Mouse (Mus musculus): ENCODE results near the gene Arfgef3.

Gene Arfgef3

DNA sequence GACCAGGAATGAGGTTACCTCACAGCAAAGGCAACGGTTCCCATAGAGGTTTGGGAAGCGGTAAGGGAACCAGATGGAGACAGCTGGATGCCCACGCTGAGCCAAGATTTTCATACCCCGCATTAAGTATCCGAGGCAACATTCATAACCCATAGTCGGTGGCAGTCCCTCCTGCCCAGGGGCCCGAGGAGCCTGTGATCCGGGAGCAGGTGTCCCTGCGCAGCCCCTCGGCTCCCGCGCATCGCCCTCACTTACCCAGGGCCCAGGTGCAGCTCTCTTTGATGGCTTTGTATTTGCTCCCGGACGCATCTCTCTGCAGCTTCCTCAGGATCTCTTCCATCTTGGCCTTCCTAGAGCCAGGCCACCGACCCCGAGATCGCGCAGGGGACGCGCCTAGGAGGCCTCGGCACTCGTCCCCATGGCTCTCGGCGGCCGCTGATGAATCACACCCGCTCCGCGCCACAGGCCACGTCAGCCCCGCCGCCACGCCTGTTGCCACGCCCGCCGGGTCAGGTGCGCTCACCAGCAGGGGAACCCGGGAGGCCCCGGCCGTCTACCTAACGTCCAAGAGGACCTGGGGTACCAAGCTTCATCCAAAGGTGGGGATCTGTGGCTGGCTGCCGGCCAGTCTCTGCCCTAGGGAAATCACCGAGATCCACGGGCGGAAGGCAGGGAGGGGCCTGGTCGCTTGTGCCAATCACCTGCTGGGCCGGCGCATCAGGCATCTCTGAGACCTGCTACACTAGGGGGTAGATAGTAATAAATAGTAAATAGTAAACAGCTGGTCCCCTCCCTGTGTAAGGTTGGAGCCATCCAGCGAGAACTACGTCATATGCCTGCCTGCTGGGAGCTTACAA is at the start of gene Arfgef3:
Arfgef3 (minus strand) TSS at position 664 of the 857 bp plus-strand sequence.
- DNase-seq (ENCODE audit: low spot score), result peak; percentile 12

DNA sequence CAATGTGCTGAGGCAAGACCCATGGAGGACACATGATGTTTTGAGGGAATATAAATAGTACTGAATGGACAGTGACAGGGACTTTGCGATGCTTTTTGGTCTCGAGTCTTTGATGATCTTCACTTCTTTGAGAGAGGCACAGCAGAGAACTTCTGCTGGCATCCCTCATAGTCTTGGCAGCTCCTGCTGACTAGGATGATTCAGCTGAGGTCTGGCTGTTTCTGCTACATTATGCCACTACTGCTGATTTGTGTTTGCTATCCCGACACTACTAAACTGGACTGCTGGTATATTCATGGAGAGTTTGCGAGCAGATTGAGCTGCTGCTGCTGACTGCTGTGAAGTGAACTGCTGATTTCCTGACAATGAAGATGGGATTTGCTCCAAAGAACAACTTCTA is 46.3 kb upstream of the Arfgef3 start:
- no peak for DNase-seq (ENCODE audit: low spot score)

DNA sequence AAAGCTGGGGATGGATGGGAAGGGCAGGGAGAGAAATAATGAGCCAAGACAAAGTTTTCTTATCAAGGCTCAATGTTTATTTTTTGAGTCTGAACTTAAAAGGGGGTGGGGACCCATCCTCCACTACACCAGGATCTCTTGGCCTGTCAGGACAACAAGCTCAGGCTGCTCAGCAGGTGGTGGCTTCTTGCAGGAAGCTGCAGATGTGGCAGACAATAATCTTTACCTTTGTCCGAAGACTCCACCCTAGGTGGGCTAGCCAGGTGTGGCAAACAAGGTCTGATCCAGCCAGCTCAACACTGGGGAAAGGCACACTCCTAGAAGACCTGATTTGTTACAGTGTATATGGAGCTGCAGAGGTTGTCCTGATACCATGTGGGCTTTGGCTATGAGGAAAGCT is 44.9 kb upstream of the Arfgef3 start:
- DNase-seq (ENCODE audit: low spot score), result no peak

DNA sequence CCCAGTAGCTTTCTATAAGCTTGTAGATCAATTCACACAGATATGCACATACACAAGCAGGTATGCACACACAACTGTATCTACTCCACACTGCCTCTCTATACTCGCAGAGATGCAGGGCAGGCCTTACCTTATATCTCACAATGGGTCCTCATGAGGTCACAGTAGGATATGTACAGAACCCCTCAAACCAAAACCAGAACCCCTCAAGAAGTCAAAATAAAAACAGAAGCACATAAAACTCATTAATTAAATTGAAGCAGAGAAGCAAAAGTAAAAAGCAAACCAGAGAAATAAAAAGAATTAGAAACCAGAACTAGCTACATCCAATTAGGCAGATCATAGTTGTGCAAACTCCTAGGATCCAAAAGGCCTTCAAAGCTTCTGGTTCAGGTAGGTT is 42.9 kb upstream of the Arfgef3 start, which contains the start of gene Gm4922:
Gm4922 (minus strand) TSS at position 101 of the 400 bp plus-strand sequence.
- no peak for DNase-seq (ENCODE audit: low spot score)

DNA sequence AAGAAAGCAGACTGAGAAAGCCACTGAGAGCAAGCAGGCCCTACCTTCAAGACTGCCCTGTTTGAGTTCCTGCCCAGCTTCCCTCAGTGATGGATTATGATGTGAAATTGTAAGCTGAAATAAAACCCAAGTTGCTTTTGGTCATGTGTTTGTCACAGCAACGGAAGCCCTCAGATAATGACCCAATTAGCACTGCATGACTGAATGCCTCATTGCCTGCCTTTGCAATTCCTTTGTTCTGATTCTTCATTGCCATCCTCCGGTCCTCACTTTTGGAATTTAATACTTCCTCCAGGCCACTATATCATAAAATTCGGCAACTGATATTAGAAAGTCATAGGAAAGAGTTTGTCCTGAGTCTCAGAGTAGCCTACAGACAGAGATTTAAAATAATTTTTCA is 33.8 kb upstream of the Arfgef3 start:
- no peak for DNase-seq (ENCODE audit: low spot score)

- no peak for DNase-seq (ENCODE audit: low spot score)
Measured at GRCm38 (mm10) chr10:18772537-18773179, 28.9 kb upstream of the Arfgef3 start.

DNA sequence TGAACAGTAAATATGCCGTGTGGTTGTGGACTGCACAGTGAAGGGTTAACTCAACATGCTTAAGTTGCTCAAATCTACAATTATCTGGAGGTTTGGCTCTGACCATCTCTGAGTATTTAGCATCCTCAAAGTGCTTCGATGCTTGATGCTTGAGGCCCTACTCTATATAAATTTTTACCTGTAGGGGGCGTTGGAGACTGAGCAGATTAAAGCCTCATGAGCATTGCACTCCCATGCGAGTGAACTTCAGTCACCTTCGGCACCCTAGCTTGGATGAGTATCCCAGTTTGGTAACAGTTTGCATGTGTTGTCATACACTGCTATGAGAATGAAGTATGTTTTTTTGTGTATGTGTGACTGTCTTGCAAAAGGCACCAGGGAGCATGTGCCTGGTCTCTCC is 26.2 kb upstream of the Arfgef3 start:
- no peak for DNase-seq (ENCODE audit: low spot score)

- DNase-seq (ENCODE audit: low spot score), result peak; percentile 14
Measured at GRCm38 (mm10) chr10:18760241-18760640, 16.5 kb upstream of the Arfgef3 start.

DNA sequence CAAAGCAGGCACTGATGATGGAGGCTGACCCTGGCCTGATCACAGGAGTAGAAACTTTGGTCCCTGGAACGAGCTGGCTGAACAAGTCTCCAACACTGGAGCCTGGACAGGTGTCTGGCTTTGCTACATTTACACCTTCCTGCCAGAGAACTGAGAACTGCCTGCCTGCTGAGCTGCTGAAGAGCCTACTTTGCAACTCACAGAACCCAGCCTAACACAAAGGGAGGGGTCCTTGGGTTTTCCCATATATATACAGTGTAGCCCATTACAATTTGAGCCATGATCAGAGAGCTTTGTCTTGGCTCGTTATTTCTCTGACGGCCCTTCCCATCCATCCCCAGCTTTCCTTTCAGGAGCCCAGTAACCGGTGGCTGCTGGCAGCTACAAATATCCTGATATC is 6.3 kb upstream of the Arfgef3 start:
- DNase-seq (ENCODE audit: low spot score), result no peak

- no peak for DNase-seq (ENCODE audit: low spot score)
Measured at GRCm38 (mm10) chr10:18742086-18742485, 1.7 kb downstream of the Arfgef3 start.

DNA sequence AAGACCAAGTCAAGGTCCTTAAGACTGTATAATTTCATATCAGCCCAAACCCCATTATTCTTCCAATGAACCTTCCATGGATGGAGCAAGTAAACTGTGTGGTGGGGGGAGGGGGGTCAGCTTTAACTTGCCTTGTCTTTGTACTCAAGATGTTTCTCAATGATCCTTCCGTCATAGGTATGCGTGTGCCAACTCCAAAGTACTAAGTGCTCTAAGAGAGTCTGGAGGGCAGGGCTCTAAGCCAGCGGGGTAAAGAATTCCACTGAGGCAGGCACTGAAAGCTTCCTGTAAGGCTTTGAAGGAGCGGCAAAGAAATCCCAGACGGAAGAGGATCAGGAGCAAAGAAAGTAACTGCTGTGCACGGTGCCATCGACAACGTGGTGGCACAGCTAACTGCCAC is 2.7 kb downstream of the Arfgef3 start:
- DNase-seq (ENCODE audit: low spot score), result no peak

DNA sequence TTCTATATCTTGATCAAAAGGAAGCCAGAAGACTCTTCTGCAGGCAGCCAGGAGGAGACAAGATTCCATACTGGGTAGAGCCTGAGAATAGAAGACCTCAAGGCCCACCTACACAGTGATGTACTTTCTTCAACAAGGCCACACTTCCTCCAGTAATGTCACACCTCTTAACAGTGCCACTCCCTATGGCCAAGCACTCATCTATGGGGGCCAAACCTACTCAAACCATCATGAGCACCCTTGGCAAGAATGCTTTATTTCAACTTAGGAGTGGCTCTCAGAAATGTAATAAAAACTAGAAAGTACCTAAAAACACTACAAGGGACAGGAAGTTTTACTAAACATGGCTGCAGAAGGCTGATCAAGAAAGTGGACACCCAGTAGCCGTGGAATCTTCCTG is 15.2 kb downstream of the Arfgef3 start:
- DNase-seq (ENCODE audit: low spot score), result no peak

DNA sequence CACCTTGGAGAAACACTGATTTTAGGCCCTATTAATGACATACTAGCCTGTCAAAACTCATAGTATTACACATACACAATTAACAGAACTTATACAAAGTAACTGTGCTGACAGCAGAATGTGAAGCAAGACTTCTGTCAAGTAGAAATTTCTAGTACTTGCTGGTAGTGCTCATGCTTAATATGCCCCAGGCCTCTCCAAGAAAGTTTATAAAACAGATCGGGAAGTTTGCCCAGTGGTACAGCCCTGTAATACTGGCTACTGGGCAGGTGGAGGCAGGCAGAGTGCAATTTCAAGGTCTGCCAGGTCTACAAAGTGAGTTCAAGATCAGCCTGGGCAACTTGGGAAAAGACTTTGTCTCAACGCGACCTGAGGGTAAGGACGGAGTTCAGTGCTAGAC is 32.3 kb downstream of the Arfgef3 start:
- DNase-seq (ENCODE audit: low spot score), result no peak

DNA sequence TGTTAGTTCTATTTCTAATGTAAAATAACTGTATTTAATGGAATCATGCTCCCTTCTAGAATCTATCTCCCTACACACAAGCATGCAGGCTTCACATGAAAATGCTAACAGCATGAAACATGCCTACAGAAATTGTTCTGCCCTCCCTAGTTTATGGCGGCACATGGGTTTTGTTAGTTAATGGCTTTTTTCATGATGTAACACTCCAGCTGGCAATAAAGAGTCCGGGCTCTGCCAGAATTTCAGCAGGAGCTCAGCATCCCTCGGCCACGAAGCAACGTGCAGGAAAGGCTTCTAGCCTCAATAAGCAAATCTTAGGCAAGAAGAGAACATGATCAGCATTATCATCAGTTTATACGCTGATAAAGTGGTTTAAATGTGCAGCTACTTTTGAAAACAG is 32.8 kb downstream of the Arfgef3 start:
- DNase-seq (ENCODE audit: low spot score), result no peak

- no peak for DNase-seq (ENCODE audit: low spot score)
Measured at GRCm38 (mm10) chr10:18709836-18710235, 33.9 kb downstream of the Arfgef3 start.

DNA sequence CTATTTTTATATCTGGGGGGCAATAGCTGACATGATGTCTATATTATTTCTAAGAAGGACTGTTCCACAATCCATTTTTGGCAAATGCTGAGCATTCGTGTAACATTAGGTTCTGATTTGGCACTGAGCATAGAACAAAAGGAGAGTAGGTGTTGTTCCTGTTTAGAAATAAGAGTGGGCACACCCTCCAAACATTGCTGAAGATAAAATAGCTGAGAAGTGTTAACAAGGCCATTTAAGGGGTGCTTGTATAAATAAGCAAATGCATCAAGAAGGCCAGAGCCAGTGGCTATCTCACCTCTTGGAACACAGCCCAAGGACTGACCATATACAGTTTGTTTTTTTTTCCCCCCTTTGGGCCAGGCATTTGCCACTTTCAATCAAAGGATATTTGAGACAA is 35.1 kb downstream of the Arfgef3 start:
- DNase-seq (ENCODE audit: low spot score), result no peak

DNA sequence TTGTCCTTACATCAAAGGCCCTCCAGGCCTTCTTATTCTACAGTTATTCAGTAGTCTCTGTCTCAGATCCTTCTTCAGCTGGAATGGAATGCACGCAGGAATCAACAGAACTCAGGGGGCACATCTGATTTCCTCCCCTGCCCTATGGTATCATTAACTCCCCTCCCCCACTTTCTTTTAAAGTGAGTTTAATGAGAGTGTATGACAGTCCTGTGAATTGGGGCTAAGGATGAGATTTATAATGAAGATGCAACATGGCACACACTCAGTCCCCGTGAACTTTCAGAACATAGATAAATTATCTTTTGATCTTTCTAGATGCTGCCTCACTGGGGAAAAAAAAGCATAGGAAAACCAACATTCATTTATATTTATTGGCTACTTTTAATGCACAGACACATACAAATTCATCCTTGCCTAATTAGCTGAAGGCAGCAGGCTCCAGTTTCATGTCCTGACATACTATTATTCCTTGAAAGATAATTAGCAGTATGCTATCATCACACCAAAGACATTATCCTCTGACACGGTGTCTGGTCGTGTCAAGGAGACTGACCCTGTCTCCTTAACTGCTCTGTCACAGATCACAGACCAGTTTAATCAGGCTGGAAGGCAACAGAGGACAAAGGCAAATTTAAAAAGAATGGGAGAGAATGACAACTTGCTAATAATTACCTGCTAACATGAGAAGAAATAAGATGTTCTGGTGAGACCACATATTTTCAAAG is 39.2 kb downstream of the Arfgef3 start:
- no peak for DNase-seq (ENCODE audit: low spot score)

- DNase-seq (ENCODE audit: low spot score), result no peak
Measured at GRCm38 (mm10) chr10:18701517-18701916, 42.2 kb downstream of the Arfgef3 start.

GRCm38 (mm10) chr10:18700117-18700516 is 43.6 kb downstream of the Arfgef3 start:
- no peak for DNase-seq (ENCODE audit: low spot score)

- no peak for DNase-seq (ENCODE audit: low spot score)
Measured at GRCm38 (mm10) chr10:18699151-18699550, 44.6 kb downstream of the Arfgef3 start.

DNA sequence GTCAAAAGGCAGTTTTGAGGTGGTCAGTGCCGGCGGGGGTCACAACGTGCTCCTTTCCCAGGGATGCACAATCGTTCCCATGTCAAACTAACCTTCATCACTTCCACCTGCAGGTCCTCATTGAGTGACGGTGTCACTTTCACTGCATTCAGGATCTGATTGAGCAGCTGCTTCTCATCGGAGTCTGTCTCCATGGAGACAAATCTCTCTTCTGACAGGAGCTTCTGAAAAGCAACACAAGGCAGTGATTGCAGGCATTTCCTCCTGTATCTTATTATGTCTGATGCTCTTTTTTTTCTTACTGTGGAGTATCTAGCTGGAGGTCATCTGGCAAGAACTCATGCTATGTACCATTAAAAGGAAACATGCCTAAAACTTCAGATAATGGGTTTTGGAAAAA is 47.3 kb downstream of the Arfgef3 start:
- DNase-seq (ENCODE audit: low spot score), result no peak

GRCm38 (mm10) chr10:18688234-18688633 is 55.5 kb downstream of the Arfgef3 start:
- DNase-seq (ENCODE audit: low spot score), result no peak

Data from ovary, postnatal 10 days (tissue).